Mouse (Mus musculus) liver, adult 10 weeks (tissue): ENCODE measurements around the gene Dnajb12. TPM values are rescaled to one million over a fixed set of nuclear protein-coding genes. Genes with fewer than 3 reads are reported as not detected.

Experiments used
- polyA plus RNA-seq: library from polyadenylated mRNA; stranded (reverse); fragments of 350-450 nt; fragmentation: Illumina TruSeq; extraction: RNeasy Lipid Tissue Mini Kit (QIAGEN cat#74804); gene quantifications from one replicate; pipeline ENCODE4 v1.2.3, GENCODE M21; 2014; ENCODE audit warnings: low read depth, low replicate concordance

Gene Dnajb12
- polyA plus RNA-seq: 8.3 TPM

GRCm38 (mm10) chr10:59879255-59880028, at the start of gene Dnajb12:
TSS of gene Dnajb12 (plus strand) at chr10:59879556.

Other genes with a start within 250 kb of the Dnajb12 start
- gene Micu1, start 177.1 kb upstream of the Dnajb12 start, polyA plus RNA-seq: 16.1 TPM
- gene Ddit4, start 72.3 kb downstream of the Dnajb12 start, polyA plus RNA-seq: 2.8 TPM
- gene Ascc1, start 123.2 kb downstream of the Dnajb12 start, polyA plus RNA-seq: 6.9 TPM
- 20.3 TPM for gene Anapc16, start 123.6 kb downstream of the Dnajb12 start, polyA plus RNA-seq
- gene Spock2, start 226.7 kb downstream of the Dnajb12 start, polyA plus RNA-seq: 0.19 TPM